Mouse (Mus musculus) ES-Bruce4 (cell line): ENCODE measurements around the gene Zmym5. TPM values are rescaled to one million over a fixed set of nuclear protein-coding genes. Genes with fewer than 3 reads are reported as not detected.

Experiments
- H3K27ac ChIP-seq: 2 replicates; pipeline ENCODE4 v1.5.1; 2012; ENCODE audit warnings: low read length, inconsistent platforms; ENCODE audit not compliant: insufficient read depth
- H3K27me3 ChIP-seq: 2 replicates; pipeline ENCODE4 v1.6.1; 2012; ENCODE audit warnings: mild to moderate bottlenecking, low read length, inconsistent platforms; ENCODE audit not compliant: control insufficient read depth, poor library complexity, insufficient read depth, severe bottlenecking
- H3K36me3 ChIP-seq: 2 replicates; pipeline ENCODE4 v1.6.1; 2012; ENCODE audit warnings: inconsistent platforms, mild to moderate bottlenecking, low read length, moderate library complexity; ENCODE audit not compliant: control insufficient read depth, poor library complexity, insufficient read depth, severe bottlenecking
- H3K4me1 ChIP-seq: one replicate; pipeline ENCODE4 v1.8.1; 2011; ENCODE audit warnings: low read length; ENCODE audit not compliant: control insufficient read depth, insufficient read depth
- H3K4me3 ChIP-seq: 2 replicates; pipeline ENCODE4 v1.5.1; 2011; ENCODE audit warnings: low read depth, mild to moderate bottlenecking, low read length
- H3K9ac ChIP-seq: 2 replicates; pipeline ENCODE4 v1.6.1; 2012; ENCODE audit warnings: low read depth, mild to moderate bottlenecking, inconsistent platforms; ENCODE audit not compliant: poor library complexity, severe bottlenecking
- H3K9me3 ChIP-seq: replicated peaks from 2 replicates; pipeline ENCODE4 v1.6.1; 2012; ENCODE audit warnings: mild to moderate bottlenecking, low read length, inconsistent platforms; ENCODE audit not compliant: control insufficient read depth, poor library complexity, insufficient read depth, severe bottlenecking
- CTCF ChIP-seq: IDR thresholded peaks from one replicate; pipeline ENCODE4 v1.8.1; 2011; ENCODE audit warnings: low read depth, low read length
- EP300 ChIP-seq: IDR thresholded peaks from 2 replicates; pipeline ENCODE4 v1.6.1; 2011; ENCODE audit warnings: low read depth, low read length; ENCODE audit not compliant: insufficient read depth
- POLR2A ChIP-seq: IDR thresholded peaks from one replicate; pipeline ENCODE4 v1.8.1; 2011; ENCODE audit warnings: low read length; ENCODE audit not compliant: insufficient read depth
- polyA plus RNA-seq: library from polyadenylated mRNA; stranded (reverse); fragments of >200 nt; gene quantifications from 2 replicates; pipeline ENCODE4 v1.2.4, GENCODE M21; 2011; ENCODE audit warnings: low read depth; ENCODE audit not compliant: missing spikeins, insufficient read depth, insufficient read length

The Zmym5 gene
- polyA plus RNA-seq, 1 experiment: 41.9 TPM

DNA sequence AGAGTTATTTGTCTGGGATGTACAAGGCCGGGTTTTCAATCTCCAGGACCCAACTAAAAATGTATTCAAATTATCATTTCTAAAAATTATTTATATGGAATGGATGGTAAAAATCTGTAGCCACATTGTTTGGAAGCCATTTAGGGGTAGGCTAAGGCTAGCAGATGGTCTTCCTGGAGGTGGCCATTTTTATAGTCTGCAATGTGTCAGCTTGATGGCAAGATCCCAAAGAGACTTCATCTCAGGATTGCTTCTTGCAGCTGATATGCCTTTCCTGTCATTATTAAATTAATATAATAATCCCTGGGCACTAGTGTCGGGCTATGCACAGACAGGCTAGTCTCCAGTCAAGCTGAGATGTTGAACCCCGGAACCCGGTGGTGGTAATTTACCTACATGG lies 60.2 kb downstream of the Zmym5 start:
- Histone ChIP-seq H3K9ac (no peak overlapping the region), H3K4me1 (no peaks in the 10 kb centered on the region), H3K36me3 (peaks cover 51% of the 10 kb centered on the region), H3K9me3 (no peaks in the 10 kb centered on the region), H3K27ac (no peak overlapping the region), H3K27me3 (no peaks in the 10 kb centered on the region), H3K4me3 (no peak overlapping the region)
- TF ChIP-seq CTCF (no peak), EP300 (no peak), POLR2A (no peak)

Other genes with a start within 250 kb of the Zmym5 start
- gene Cenpj, start 236.3 kb downstream of the Zmym5 start, polyA plus RNA-seq: 18.5 and 22.5 TPM in 2 replicates
- gene Parp4, start 236.1 kb downstream of the Zmym5 start, polyA plus RNA-seq: 12.7 and 13.7 TPM in 2 replicates
- 124 and 129 TPM in 2 replicates for gene Mphosph8, start 143.5 kb downstream of the Zmym5 start, polyA plus RNA-seq
- gene Pspc1, start 33.4 kb downstream of the Zmym5 start, polyA plus RNA-seq: 191 and 192 TPM in 2 replicates
- 141 and 147 TPM in 2 replicates for gene Zmym2, start 74.9 kb upstream of the Zmym5 start, polyA plus RNA-seq
- gene Gja3, start 246.4 kb upstream of the Zmym5 start, polyA plus RNA-seq: 0.21 and 0.24 TPM in 2 replicates